Mouse (Mus musculus): Measurements from ENCODE around the gene Stc2. TPM values are rescaled to one million over a fixed set of nuclear protein-coding genes. Genes with fewer than 3 reads are reported as not detected.

Stc2 gene
- polyA plus RNA-seq, 1 experiment = 2.1 TPM

- H3K36me3 ChIP-seq (ENCODE audit: control insufficient read depth, insufficient read depth, low read length) = no peaks in the 10 kb centered on the region
- DNase-seq = no peak
- 3% methylated on average over 36 of the region's 36 CpGs for WGBS
- no peaks in the 10 kb centered on the region for H3K4me1 ChIP-seq (replicated peaks; ENCODE audit: control insufficient read depth, insufficient read depth, low read length)
- H3K27ac ChIP-seq (ENCODE audit: control insufficient read depth, insufficient read depth, low read length) = no peak overlapping the region
- no peak overlapping the region for H3K4me3 ChIP-seq (ENCODE audit: control insufficient read depth, insufficient read depth, low read length)
- TF ChIP-seq POLR2A (IDR thresholded peaks at IDR 0.05; ENCODE audit: control insufficient read depth, extremely low read depth, insufficient read depth, low read length, poor library complexity) (no peak), CTCF (IDR thresholded peaks at IDR 0.05; ENCODE audit: borderline replicate concordance, control insufficient read depth, extremely low read depth, insufficient read depth, low read length, poor library complexity) (no peak)
- H3K27me3 ChIP-seq (ENCODE audit: control insufficient read depth, insufficient read depth, low read length) = peaks cover 5% of the 10 kb centered on the region; the same call in 1 of the 2 replicates
Observed at GRCm38 (mm10) chr11:31368252-31368964, 1.5 kb downstream of the Stc2 start.

- H3K4me1 ChIP-seq (replicated peaks; ENCODE audit: control insufficient read depth, insufficient read depth, low read length) = no peaks in the 10 kb centered on the region
- H3K27me3 ChIP-seq (ENCODE audit: control insufficient read depth, insufficient read depth, low read length) = peaks cover 5% of the 10 kb centered on the region; the same call in 1 of the 2 replicates
- H3K4me3 ChIP-seq (ENCODE audit: control insufficient read depth, insufficient read depth, low read length) = no peak overlapping the region
- TF ChIP-seq CTCF (IDR thresholded peaks at IDR 0.05; ENCODE audit: borderline replicate concordance, control insufficient read depth, extremely low read depth, insufficient read depth, low read length, poor library complexity) (no peak), POLR2A (IDR thresholded peaks at IDR 0.05; ENCODE audit: control insufficient read depth, extremely low read depth, insufficient read depth, low read length, poor library complexity) (no peak)
- no peaks in the 10 kb centered on the region for H3K36me3 ChIP-seq (ENCODE audit: control insufficient read depth, insufficient read depth, low read length)
- WGBS = 44% methylated on average over 4 of the region's 4 CpGs
- no peak for DNase-seq
- no peak overlapping the region for H3K27ac ChIP-seq (ENCODE audit: control insufficient read depth, insufficient read depth, low read length)
Observed at GRCm38 (mm10) chr11:31366827-31367226, 3.0 kb downstream of the Stc2 start.

GRCm38 (mm10) chr11:31366421-31366820 is 3.5 kb downstream of the Stc2 start:
- DNase-seq = no peak
- H3K4me3 ChIP-seq (ENCODE audit: control insufficient read depth, insufficient read depth, low read length) = no peak overlapping the region
- no peaks in the 10 kb centered on the region for H3K36me3 ChIP-seq (ENCODE audit: control insufficient read depth, insufficient read depth, low read length)
- WGBS = 89% methylated on average over 2 of the region's 2 CpGs
- no peak overlapping the region for H3K27ac ChIP-seq (ENCODE audit: control insufficient read depth, insufficient read depth, low read length)
- TF ChIP-seq CTCF (IDR thresholded peaks at IDR 0.05; ENCODE audit: borderline replicate concordance, control insufficient read depth, extremely low read depth, insufficient read depth, low read length, poor library complexity) (no peak), POLR2A (IDR thresholded peaks at IDR 0.05; ENCODE audit: control insufficient read depth, extremely low read depth, insufficient read depth, low read length, poor library complexity) (no peak)
- no peaks in the 10 kb centered on the region for H3K4me1 ChIP-seq (replicated peaks; ENCODE audit: control insufficient read depth, insufficient read depth, low read length)
- H3K27me3 ChIP-seq (ENCODE audit: control insufficient read depth, insufficient read depth, low read length) = peaks cover 3% of the 10 kb centered on the region; the same call in 1 of the 2 replicates

GRCm38 (mm10) chr11:31365981-31366380 is 3.9 kb downstream of the Stc2 start:
- 90% methylated on average over 2 of the region's 2 CpGs for WGBS
- DNase-seq = no peak
- Histone ChIP-seq H3K4me1 (replicated peaks; ENCODE audit: control insufficient read depth, insufficient read depth, low read length) (no peaks in the 10 kb centered on the region), H3K36me3 (ENCODE audit: control insufficient read depth, insufficient read depth, low read length) (no peaks in the 10 kb centered on the region), H3K4me3 (ENCODE audit: control insufficient read depth, insufficient read depth, low read length) (no peak overlapping the region), H3K27me3 (ENCODE audit: control insufficient read depth, insufficient read depth, low read length) (no peaks in the 10 kb centered on the region; the same call in 1 of the 2 replicates), H3K27ac (ENCODE audit: control insufficient read depth, insufficient read depth, low read length) (no peak overlapping the region)
- TF ChIP-seq POLR2A (IDR thresholded peaks at IDR 0.05; ENCODE audit: control insufficient read depth, extremely low read depth, insufficient read depth, low read length, poor library complexity) (no peak), CTCF (IDR thresholded peaks at IDR 0.05; ENCODE audit: borderline replicate concordance, control insufficient read depth, extremely low read depth, insufficient read depth, low read length, poor library complexity) (no peak)

GRCm38 (mm10) chr11:31365280-31365679 is 4.6 kb downstream of the Stc2 start:
- Histone ChIP-seq H3K36me3 (ENCODE audit: control insufficient read depth, insufficient read depth, low read length) (no peaks in the 10 kb centered on the region), H3K27me3 (ENCODE audit: control insufficient read depth, insufficient read depth, low read length) (no peaks in the 10 kb centered on the region; the same call in 1 of the 2 replicates), H3K4me1 (replicated peaks; ENCODE audit: control insufficient read depth, insufficient read depth, low read length) (no peaks in the 10 kb centered on the region), H3K27ac (ENCODE audit: control insufficient read depth, insufficient read depth, low read length) (no peak overlapping the region), H3K4me3 (ENCODE audit: control insufficient read depth, insufficient read depth, low read length) (no peak overlapping the region)
- 85% methylated on average over 8 of the region's 8 CpGs for WGBS
- DNase-seq = no peak
- no peak for TF ChIP-seq POLR2A (IDR thresholded peaks at IDR 0.05; ENCODE audit: control insufficient read depth, extremely low read depth, insufficient read depth, low read length, poor library complexity)

GRCm38 (mm10) chr11:31362856-31363255 is 7.0 kb downstream of the Stc2 start:
- Histone ChIP-seq H3K27me3 (ENCODE audit: control insufficient read depth, insufficient read depth, low read length) (no peaks in the 10 kb centered on the region), H3K4me3 (ENCODE audit: control insufficient read depth, insufficient read depth, low read length) (no peak overlapping the region), H3K4me1 (replicated peaks; ENCODE audit: control insufficient read depth, insufficient read depth, low read length) (no peaks in the 10 kb centered on the region), H3K36me3 (ENCODE audit: control insufficient read depth, insufficient read depth, low read length) (no peaks in the 10 kb centered on the region), H3K27ac (ENCODE audit: control insufficient read depth, insufficient read depth, low read length) (no peak overlapping the region)
- WGBS = 93% methylated on average over 1 of the region's 1 CpGs
- no peak for DNase-seq
- TF ChIP-seq POLR2A (IDR thresholded peaks at IDR 0.05; ENCODE audit: control insufficient read depth, extremely low read depth, insufficient read depth, low read length, poor library complexity) = no peak

- 63% methylated on average over 3 of the region's 3 CpGs for WGBS
- Histone ChIP-seq H3K4me3 (ENCODE audit: control insufficient read depth, insufficient read depth, low read length) (no peak overlapping the region), H3K36me3 (ENCODE audit: control insufficient read depth, insufficient read depth, low read length) (no peaks in the 10 kb centered on the region), H3K27ac (ENCODE audit: control insufficient read depth, insufficient read depth, low read length) (no peak overlapping the region), H3K27me3 (ENCODE audit: control insufficient read depth, insufficient read depth, low read length) (no peaks in the 10 kb centered on the region), H3K4me1 (replicated peaks; ENCODE audit: control insufficient read depth, insufficient read depth, low read length) (no peaks in the 10 kb centered on the region)
- DNase-seq = no peak
- TF ChIP-seq POLR2A (IDR thresholded peaks at IDR 0.05; ENCODE audit: control insufficient read depth, extremely low read depth, insufficient read depth, low read length, poor library complexity) (no peak), CTCF (IDR thresholded peaks at IDR 0.05; ENCODE audit: borderline replicate concordance, control insufficient read depth, extremely low read depth, insufficient read depth, low read length, poor library complexity) (no peak)
Observed at GRCm38 (mm10) chr11:31362330-31362729, 7.5 kb downstream of the Stc2 start.

All from thymus, adult 2 months (tissue).